Mouse (Mus musculus): ENCODE measurements around the gene R3hcc1l.

The R3hcc1l gene

DNA sequence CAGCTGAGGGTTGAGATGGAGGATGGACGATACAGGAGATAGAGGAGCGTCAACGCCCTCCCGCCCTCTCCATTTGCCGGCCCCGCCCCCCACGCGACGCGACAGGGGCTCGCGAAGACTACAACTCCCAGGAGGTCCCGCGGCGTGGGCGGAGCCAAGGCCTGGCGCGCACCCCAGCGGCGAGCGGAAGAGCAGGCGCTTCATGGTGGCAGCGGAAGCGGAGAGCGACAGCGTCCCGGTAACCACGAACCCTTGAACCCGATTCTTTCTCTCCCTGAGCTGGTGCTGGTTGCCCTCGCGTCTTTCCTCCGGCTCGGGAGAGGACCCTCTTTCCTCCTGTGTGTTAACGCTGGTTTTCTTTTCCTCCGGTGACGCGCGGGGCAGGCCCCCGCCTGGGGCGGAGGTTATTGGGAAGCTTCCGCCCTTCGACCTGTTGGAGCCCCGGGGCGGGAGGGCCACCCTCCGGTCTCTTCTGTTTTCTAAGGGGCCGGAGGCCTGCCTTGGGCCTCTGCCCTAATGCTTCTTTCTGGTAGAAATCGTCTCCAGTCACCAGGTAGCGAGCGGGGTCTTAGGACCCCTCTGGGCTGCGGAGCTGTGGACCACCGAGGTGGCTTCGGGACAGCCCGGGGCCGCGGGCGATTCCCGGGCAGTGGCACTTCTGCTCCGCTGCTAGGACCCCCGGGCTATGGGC, at the start of gene R3hcc1l:
TSS of gene R3hcc1l (plus strand) at position 140 of the 691 bp plus-strand sequence.
- in situ Hi-C loops (cut with MboI; ENCODE audit: unreplicated experiment in 2 of 2), result loop anchor here in 1 of 2 experiments (10.0 kb wide), 1 partner anchor 74 kb away; no protein-coding TSS in a partner anchor

DNA sequence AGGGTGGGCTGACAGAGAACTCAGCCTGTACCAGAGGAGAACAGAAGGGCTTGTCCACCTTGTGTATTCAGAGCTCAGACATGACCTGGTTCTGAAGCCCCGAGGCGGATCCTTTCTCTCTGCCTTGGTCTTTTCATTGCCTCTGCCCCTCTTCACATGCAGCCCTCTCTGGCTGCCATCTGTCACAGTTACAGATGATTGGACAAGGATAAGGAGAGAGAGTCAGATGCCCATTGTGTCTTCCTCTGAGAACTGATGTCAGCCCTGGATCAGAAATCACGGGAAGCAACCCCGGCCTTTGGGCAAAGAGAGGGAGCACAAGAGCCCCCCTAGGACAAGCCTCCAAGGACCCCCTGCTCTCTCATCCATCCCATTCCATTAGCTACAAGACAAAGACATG, 47.0 kb upstream of the R3hcc1l start:
- in situ Hi-C loops (cut with MboI; ENCODE audit: unreplicated experiment in 2 of 2), result no loop called here

DNA sequence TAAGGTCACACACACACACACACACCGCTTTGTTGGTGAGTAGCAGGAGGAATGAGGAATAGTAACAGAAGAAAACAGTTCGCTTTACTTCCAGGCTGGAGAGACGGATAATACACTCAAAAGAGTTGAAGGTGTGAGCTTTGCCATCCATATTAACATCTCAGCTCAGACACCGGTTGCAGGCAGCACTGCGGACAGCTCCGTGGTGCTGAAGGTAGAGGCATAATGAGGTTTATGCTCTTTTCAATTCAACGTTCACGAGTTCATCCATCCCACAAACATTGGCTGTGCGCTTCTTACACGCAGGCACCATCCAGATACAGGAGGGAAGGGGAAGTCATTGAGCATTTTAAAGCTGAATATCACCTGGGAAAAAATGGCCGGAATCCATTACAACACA, 45.7 kb upstream of the R3hcc1l start:
- in situ Hi-C loops (cut with MboI; ENCODE audit: unreplicated experiment in 2 of 2), result no loop called here

DNA sequence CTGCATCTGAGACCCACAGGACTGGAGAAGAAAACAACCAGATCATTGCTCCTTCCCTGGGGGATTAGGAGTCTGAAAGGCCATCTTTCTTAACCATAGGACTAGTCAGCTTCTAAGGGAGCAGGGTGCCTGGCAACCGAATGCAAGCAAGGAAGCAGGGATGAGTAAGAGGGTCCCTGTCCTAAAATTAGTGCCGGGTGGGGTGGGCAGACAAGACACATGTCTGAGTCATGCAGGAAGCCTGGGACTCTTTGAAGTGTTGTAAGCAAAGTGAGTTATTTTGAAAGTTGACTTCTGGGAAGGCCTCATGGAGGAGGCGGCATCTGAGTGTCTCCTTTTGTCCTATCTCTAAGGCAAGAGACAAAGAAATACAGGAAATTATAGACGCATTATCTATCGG, 40.8 kb upstream of the R3hcc1l start:
- in situ Hi-C loops (cut with MboI; ENCODE audit: unreplicated experiment in 2 of 2), result no loop called here

DNA sequence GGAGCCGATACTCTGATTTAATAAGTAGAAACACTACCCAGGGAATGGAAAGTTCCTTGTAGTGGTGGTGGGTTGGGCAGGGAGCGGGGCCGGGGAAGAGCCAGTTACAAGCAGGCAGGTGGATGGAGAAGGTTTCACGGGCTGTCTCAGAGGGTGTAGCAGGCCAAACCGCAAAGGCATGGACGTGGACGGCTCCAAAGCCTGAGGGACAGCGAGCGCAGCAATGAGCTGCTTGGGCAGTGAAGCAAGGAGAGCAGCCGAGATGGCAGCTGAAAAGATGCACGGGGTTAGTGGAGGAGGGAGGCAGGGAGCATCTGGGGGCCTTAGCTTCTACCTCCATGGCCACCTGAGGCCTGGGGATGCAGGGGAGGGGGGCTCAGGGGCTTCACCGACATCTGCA, 40.3 kb upstream of the R3hcc1l start:
- in situ Hi-C loops (cut with MboI; ENCODE audit: unreplicated experiment in 2 of 2), result no loop called here

DNA sequence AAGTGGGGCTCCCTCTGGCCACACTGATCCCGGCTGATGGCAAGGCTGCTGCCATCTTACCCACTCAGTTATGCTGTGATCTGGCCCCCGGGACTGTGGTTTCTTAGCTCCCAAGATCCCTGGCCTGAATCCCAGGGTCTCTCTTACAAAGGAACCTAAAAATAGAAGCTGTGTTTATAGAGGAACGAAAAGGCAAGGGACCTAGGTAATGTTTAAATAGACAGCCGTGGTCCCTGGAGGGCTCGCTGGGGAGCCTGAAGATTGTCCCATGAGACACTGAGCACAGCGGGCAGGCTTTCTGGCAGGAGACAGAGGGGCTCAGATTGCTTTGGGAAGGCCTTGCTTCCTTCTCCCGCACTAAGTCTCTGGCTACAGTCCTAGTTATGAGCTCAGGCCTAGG, 33.1 kb upstream of the R3hcc1l start:
- in situ Hi-C loops (cut with MboI; ENCODE audit: unreplicated experiment in 2 of 2), result no loop called here

DNA sequence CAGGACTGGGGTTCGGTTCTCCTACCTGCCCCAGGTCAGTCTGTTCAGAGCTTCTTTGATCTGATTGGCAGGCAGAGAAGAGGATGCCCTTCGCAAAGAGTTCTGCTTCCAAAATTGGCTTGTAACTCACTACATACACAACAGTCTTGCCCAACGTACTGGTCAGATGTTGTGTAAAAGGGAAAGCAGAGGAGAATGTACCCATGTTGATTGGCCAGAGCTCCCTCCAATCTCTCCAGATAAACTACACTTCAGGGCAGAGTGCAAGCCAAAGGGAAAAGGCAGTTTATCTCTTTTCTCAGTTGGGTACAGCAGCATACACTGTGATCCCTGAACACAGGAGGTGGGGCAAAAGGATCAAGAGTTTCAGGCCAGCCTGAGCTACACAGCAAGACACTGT, 31.3 kb upstream of the R3hcc1l start:
- in situ Hi-C loops (cut with MboI; ENCODE audit: unreplicated experiment in 2 of 2), result no loop called here

DNA sequence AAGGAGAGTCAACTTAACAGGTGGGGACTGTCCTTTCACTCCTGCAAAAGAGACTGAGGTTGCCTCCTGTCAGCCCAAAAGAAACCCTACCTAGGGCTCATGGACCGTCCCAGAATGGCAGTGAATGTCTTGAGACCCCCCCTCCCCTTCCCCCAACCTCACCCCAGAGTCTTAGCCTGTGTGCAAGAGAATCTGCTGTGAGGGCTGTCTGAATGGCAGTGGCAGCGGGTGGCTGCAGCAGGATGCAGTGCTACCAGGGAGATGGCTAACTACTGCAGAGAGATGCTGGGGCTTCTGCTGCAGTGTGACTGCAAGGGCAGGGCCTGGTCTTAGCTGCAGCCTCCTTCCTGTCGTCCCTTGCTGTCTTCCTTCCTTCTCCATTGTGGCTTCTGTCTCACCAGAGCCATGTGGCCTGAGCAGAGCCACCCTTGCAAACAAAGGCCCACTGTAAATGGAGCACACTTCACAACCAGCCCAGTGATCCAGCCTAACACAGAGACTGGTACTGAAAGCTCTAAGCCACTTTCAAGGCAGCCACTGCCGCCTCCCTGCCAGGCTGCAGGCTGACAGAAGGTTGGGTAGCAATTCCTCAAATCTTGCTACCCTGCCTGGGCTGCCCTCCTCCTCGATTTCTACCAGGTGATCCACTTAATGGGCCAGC, 25.2 kb upstream of the R3hcc1l start:
- in situ Hi-C loops (cut with MboI; ENCODE audit: unreplicated experiment in 2 of 2), result no loop called here

DNA sequence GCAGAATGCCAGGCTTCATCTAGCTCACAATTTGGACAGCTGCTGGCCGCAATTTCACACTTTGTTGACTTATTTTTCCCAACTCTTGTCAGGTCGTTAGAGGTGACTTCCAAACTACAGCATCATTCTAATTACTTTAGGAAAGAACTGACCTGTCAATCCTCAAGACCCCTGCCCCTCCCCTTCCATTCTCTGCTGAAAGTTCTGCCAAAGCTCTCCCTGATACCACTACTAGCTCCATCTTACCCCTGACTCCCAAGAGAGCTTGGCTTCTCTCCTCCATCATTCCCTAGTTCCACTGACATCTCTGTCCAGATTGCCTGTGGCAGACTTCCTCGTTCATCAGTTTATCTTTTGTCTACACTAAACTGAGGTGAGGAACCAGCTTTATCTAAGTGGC, 14.4 kb upstream of the R3hcc1l start:
- in situ Hi-C loops (cut with MboI; ENCODE audit: unreplicated experiment in 2 of 2), result no loop called here

DNA sequence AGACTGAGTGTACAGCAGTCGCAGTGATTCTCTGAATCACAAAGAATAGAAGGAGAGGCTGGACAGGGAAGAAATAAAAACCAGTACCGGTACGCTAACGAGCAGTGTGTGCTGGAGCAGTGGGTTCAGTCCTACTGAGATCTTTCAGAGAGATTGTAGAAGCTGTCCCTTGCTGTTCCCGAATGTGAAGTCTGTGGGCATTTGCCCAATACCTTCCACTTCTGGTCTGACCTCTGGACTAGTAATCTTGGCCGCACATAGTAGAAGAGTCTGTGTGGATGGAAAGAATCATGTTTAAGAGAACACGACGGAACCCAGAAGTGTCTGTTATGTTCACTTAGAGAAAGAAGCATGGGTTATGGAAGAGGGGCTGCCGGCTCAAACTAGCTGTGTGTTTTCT, 8.9 kb upstream of the R3hcc1l start:
- in situ Hi-C loops (cut with MboI; ENCODE audit: unreplicated experiment in 2 of 2), result loop anchor here (5.0 to 10.0 kb wide), 2 partner anchors 62 to 65 kb away; no protein-coding TSS in a partner anchor

DNA sequence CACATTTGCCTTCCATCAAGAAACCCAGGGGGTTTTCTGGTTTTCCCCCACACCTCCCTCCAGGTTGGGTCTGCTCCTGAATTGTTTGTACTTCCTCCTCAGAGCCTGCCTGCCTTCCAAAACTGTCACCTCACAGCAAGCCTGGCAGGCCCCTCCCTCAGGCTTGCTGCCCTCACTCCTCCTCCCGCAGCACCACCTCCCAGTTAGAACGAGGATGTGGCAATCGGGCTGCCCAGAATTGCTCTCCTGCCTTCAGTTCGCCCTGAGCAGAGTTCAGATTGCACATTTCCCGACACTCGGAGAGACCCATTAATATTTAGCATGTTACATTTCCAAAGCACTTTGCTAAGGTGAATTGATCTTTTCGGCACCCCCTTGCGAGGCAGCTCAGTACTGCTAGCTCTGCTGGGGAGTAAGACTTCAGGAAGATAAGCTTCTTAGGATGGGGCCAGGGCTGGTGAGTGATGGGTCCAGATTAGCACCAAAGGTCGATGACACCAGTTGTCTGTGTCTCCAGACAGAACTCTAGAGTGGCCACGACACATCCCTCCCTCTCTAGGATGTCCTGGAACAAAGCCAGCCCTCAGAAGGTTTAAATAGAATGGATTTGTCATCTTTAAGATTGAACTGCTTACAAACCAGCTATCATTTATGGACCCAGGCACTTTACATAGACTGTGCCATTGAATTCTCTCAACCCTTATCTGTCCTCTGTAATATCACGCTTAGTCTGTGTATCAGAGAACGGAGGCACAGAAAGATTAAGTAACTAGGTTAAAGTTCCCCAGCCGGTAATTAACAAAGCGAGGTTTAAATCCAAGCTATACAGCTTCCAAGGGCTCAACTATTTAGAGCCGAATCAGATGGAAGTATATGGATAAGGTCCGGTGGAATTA, 8.0 kb upstream of the R3hcc1l start:
- in situ Hi-C loops (cut with MboI; ENCODE audit: unreplicated experiment in 2 of 2), result loop anchor here (5.0 to 10.0 kb wide), 2 partner anchors 63 to 66 kb away; no protein-coding TSS in a partner anchor

DNA sequence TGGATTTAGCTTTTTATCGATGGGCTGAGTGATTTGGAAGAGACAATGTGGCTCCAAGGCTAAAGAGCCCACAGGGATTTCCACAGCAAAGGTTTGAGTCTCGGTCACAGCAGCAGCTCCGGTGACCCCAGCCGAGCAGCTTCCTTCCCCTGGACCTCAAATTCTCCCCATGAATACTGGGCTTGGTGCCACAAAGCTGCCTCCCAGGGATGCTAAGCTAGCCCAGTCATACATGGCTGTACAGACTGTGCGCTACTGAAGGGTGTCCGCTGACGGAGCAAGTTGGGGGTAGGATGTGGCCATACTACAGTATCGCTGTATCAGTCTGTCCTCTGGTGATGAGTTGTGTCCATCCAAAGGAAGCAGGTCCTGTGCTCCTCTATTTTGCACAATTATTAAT, 2.9 kb upstream of the R3hcc1l start:
- in situ Hi-C loops (cut with MboI; ENCODE audit: unreplicated experiment in 2 of 2), result loop anchor here in 1 of 2 experiments (10.0 kb wide), 1 partner anchor 71 kb away; no protein-coding TSS in a partner anchor

DNA sequence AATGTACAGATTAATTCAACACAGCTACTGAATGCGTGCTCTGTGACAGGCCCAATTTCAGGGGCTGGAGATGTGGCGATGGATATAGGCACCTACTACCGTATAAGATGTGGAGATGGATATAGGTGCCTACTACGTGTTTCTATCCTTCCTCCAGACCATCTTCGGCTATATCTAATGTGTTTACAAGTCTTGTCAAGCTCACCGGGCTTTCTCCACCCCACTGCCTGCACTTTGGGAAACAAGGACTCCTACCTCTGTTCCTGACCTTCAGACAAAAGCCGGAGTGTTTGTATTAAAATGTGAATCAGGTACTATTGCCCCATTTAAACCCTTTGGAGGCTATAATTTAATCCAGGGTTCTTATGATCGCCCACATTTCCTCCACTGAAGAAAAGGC, 2.4 kb upstream of the R3hcc1l start:
- in situ Hi-C loops (cut with MboI; ENCODE audit: unreplicated experiment in 2 of 2), result loop anchor here in 1 of 2 experiments (10.0 kb wide), 1 partner anchor 71 kb away; no protein-coding TSS in a partner anchor

DNA sequence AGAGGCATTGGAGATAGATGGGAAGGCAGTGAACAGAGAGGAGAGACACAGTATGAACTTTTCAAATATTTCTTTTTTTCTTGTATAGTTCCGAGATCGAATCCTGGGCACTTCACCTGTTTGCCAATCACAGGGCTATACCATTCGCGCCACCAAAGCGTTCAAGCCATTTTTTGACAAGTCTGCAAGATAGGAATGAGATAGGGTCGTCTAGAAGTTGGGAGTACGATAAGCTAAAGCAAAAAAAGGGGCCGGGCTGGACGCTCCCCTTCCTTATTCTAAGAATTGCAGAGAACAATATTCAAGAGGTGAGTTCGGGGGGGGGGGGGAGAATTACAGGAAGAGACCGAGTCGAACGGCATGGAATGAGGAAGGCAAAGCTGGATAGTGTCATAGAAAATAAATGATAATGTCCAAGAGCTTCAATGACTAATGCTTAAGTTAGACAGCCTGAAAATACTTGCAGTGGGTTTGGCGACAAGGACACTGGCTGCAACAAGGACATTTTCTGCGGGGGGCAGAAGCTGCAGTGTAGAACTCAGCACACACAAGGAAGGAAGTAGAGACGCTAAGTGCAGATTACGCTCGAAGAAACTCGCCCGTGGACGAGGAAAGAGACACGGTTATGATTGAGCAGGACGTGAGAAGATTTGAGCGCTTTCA, 471 bp upstream of the R3hcc1l start:
- in situ Hi-C loops (cut with MboI; ENCODE audit: unreplicated experiment in 2 of 2), result loop anchor here in 1 of 2 experiments (10.0 kb wide), 1 partner anchor 73 kb away; no protein-coding TSS in a partner anchor

DNA sequence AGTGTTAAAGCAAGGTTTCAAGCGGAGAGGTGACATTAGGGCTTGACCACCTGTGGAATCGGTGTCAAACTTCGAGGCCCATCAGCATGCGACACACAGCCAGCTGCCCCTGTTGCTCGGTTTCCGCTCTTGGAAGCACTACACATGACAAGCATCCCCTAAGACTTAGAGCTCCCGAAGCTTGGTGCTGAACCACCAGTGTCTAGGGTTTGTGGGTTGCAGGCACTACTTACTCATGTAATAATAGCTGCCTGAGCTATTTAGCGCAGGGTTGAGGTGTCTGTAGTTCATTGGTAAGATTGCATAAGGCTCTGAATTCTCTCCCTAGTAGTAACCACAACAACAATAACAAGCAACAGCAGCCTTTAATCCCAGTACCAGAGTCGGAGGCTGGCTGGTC, 1.2 kb downstream of the R3hcc1l start:
- in situ Hi-C loops (cut with MboI; ENCODE audit: unreplicated experiment in 2 of 2), result loop anchor here in 1 of 2 experiments (10.0 kb wide), 1 partner anchor 75 kb away; no protein-coding TSS in a partner anchor

DNA sequence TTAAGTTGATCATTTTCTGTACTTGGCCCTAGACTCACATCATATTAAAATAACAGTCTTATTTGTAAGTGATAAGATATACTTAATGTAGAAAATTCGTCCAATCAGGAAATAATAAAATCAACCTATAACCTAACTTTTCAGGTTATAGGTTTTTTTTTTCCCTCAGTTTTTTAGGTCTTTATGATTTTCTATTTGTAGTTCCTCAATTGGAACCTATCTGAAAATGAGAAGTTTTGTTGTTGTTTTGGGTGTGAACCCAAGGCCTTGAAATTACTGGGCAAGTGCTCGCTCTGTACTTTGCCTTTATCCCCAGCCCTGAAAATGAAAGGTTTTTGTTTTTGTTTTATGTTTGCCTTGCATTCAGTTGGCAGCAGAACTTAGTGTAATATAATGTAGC, 6.1 kb downstream of the R3hcc1l start:
- in situ Hi-C loops (cut with MboI; ENCODE audit: unreplicated experiment in 2 of 2), result no loop called here

DNA sequence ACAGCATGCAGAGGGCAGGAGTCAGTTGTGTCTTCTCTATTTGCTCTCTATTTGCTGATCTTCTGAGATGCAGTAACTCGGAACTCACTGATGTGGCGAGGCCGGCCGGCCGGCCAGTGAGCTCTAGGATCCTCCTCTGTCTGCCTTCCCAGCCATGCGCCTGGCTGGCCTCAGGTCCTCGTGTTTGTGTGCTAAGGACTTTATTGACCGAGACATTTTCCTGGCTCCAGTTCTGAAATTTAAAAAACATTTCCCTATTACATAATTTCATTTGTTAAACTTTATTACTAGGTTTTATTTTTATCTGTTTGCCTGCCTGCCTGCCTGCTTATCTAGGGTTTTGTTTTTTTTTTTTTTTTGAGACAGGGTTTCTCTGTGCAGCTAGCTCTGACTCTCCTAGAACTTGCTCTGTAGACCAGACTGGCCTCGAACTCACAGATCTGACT, 11.5 kb downstream of the R3hcc1l start:
- in situ Hi-C loops (cut with MboI; ENCODE audit: unreplicated experiment in 2 of 2), result no loop called here

DNA sequence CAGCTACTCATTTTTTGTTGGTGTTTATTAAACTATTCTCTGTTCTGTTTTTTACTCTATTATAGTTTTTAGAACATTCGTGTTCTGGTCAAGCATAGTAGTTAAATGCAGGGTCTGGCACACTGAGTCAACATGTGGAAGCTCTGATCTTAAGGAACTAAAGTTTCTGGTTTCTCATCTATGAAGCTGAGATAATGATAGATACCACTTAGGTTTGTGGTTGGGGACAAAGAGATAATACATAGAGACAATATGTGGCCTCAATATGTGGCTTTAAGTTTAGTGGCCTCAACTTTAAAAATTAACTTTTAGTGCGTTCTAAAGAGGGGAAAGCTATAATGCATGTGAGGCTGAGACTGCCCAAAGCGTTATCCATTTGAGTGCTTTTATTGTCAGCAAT, 15.9 kb downstream of the R3hcc1l start:
- in situ Hi-C loops (cut with MboI; ENCODE audit: unreplicated experiment in 2 of 2), result no loop called here

DNA sequence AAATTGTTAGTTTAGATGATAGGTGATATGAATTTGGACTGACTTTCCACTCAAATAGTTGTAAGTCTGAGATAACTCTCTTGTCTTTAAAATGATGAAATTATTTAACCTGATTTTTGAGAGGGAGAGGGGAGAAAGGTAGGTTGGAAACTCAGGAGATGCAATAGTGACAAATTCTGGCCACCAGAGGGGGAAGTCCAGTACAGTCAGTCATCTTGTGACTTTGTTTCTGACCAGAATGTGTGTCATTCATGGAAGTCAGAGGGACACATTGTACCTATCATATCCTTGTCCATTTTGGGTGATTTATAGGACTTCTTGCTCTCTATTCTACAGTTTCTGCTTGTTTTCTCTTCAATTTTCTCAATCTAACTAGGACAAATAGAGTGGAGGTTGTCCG, 19.0 kb downstream of the R3hcc1l start:
- in situ Hi-C loops (cut with MboI; ENCODE audit: unreplicated experiment in 2 of 2), result no loop called here

DNA sequence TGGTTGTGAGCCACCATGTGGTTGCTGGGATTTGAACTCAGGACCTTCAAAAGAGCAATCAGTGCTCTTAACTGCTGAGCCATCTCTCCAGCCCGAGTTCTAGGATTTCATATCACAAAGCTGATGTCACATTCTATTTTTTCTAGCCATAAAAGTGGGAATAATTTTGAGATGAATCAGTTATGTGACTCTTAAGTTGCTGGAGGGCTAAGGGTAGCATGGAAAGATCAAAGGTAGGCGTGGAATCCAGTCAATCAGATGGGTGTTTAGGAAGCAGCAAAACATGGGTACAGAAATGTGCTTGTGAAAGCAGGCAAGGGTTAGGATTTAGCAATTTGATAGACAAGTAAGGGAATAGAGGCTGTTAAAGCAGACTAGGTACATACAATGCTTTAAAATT, 20.4 kb downstream of the R3hcc1l start:
- in situ Hi-C loops (cut with MboI; ENCODE audit: unreplicated experiment in 2 of 2), result no loop called here

All from v-Abl transformed pro-B cells (cell line).